Mouse (Mus musculus): ENCODE results near the gene Kif5c.

GRCm38 (mm10) chr2:49722983-49723382 lies 103.9 kb downstream of the Kif5c start:
- TF ChIP-seq CTCF (IDR thresholded peaks at IDR 0.05; ENCODE audit: control insufficient read depth, insufficient read depth, insufficient replicate concordance, low read depth, low read length) (no peak), POLR2A (IDR thresholded peaks at IDR 0.05; ENCODE audit: control insufficient read depth, low read depth, low read length) (no peak)

All from testis, adult 2 months (tissue).